Mouse (Mus musculus) adrenal gland, postnatal 36 days (tissue): Measurements from ENCODE around the gene Gm7030. TPM values are rescaled to one million over a fixed set of nuclear protein-coding genes. Genes with fewer than 3 reads are reported as not detected.
A peak's percentile ranks its signal among the peaks of the same experiment; 100 is the strongest.
"Not testable (repeated sequence)": the region's sequence is repeated elsewhere in the genome, so short reads cannot be mapped to it uniquely, and the experiment has no call there.

Source experiments
- DNase-seq, 2 experiments: peaks; one replicate each; pipeline ENCODE4 v3.0.0; 2021; ENCODE audit warnings: mixed read lengths in 1 of 2
- total RNA-seq, 2 experiments: library from RNA; stranded (reverse); gene quantifications; 2 replicates each; pipeline ENCODE4 v1.2.3; 2021

Gm7030 gene
- total RNA-seq, 2 experiments from 2014 or later: not detected

GRCm38 (mm10) chr17:36135421-36136231 lies 6.4 kb upstream of the Gm7030 start:
- DNase-seq: not testable (repeated sequence)

GRCm38 (mm10) chr17:36131516-36132265 lies 2.5 kb upstream of the Gm7030 start:
- no peak for DNase-seq

- not testable (repeated sequence) for DNase-seq
Observed at GRCm38 (mm10) chr17:36128525-36128924, 700 bp downstream of the Gm7030 start.

GRCm38 (mm10) chr17:36124111-36124510 lies 5.1 kb downstream of the Gm7030 start:
- DNase-seq: not testable (repeated sequence)

- peak; percentile 42 to 58 for DNase-seq
Observed at GRCm38 (mm10) chr17:36121352-36122020, 7.7 kb downstream of the Gm7030 start, which contains the start of gene Gm19684. Gene Gm19684 (plus strand): TSS chr17:36121678.

GRCm38 (mm10) chr17:36120839-36121238 lies 8.4 kb downstream of the Gm7030 start:
- not testable (repeated sequence) for DNase-seq

- DNase-seq: not testable (repeated sequence)
Observed at GRCm38 (mm10) chr17:36116545-36116944, 12.7 kb downstream of the Gm7030 start.

GRCm38 (mm10) chr17:36113979-36114593 lies 15.1 kb downstream of the Gm7030 start:
- DNase-seq: peak; percentile 51 to 61

GRCm38 (mm10) chr17:36111510-36111868 lies 17.7 kb downstream of the Gm7030 start:
- peak; percentile 31 to 38 for DNase-seq

GRCm38 (mm10) chr17:36110641-36111509 lies 18.4 kb downstream of the Gm7030 start:
- peak in 1 of 2 experiments; percentile 32 for DNase-seq

- DNase-seq: not testable (repeated sequence)
Observed at GRCm38 (mm10) chr17:36110129-36110528, 19.1 kb downstream of the Gm7030 start.

GRCm38 (mm10) chr17:36102091-36102490 lies 27.1 kb downstream of the Gm7030 start:
- DNase-seq: not testable (repeated sequence)

- not testable (repeated sequence) for DNase-seq
Observed at GRCm38 (mm10) chr17:36099603-36100002, 29.6 kb downstream of the Gm7030 start.

- no peak for DNase-seq
Observed at GRCm38 (mm10) chr17:36093936-36094335, 35.3 kb downstream of the Gm7030 start.

GRCm38 (mm10) chr17:36092520-36092919 lies 36.7 kb downstream of the Gm7030 start:
- not testable (repeated sequence) for DNase-seq

- not testable (repeated sequence) for DNase-seq
Observed at GRCm38 (mm10) chr17:36091933-36092332, 37.3 kb downstream of the Gm7030 start.

- DNase-seq: not testable (repeated sequence)
Observed at GRCm38 (mm10) chr17:36085976-36086375, 43.2 kb downstream of the Gm7030 start.

GRCm38 (mm10) chr17:36083870-36084451 lies 45.3 kb downstream of the Gm7030 start:
- no peak for DNase-seq

GRCm38 (mm10) chr17:36083266-36083869 lies 45.9 kb downstream of the Gm7030 start:
- DNase-seq: peak; percentile 25 to 41
